Mouse (Mus musculus) bone marrow macrophage, adult 2 months (primary cell): ENCODE results near the gene Rsad1.

ENCODE experiments used
- CTCF ChIP-seq: IDR thresholded peaks from 2 replicates; pipeline ENCODE4 v1.5.1; 2012; ENCODE audit warnings: low read depth, mild to moderate bottlenecking, low read length, moderate library complexity
- POLR2A ChIP-seq: IDR thresholded peaks from 2 replicates; pipeline ENCODE4 v1.6.1; 2012; ENCODE audit warnings: mild to moderate bottlenecking, low read depth, low read length, borderline replicate concordance

- no peak for TF ChIP-seq CTCF
- TF ChIP-seq POLR2A = no peak
Measured at GRCm38 (mm10) chr11:94570612-94571011, 21.6 kb upstream of the Rsad1 start.
